Mouse (Mus musculus): ENCODE data around the gene Spdye4c.

GRCm38 (mm10) chr2:128611178-128611577 lies 20.2 kb downstream of the Spdye4c start:
- TF ChIP-seq CTCF (IDR thresholded peaks at IDR 0.05; ENCODE audit: low read depth) (no peak), EP300 (IDR thresholded peaks at IDR 0.05; ENCODE audit: low read depth) (no peak)
